Mouse (Mus musculus) mature B cell (primary cell): ENCODE data around the gene Hemk1.

Experiments
- in situ Hi-C: fragments of 300-500 bp; cut with MboI; formaldehyde crosslinking; loops from 2 replicates; pipeline ENCODE4 v1.14.3; 2019

Hemk1 gene

DNA sequence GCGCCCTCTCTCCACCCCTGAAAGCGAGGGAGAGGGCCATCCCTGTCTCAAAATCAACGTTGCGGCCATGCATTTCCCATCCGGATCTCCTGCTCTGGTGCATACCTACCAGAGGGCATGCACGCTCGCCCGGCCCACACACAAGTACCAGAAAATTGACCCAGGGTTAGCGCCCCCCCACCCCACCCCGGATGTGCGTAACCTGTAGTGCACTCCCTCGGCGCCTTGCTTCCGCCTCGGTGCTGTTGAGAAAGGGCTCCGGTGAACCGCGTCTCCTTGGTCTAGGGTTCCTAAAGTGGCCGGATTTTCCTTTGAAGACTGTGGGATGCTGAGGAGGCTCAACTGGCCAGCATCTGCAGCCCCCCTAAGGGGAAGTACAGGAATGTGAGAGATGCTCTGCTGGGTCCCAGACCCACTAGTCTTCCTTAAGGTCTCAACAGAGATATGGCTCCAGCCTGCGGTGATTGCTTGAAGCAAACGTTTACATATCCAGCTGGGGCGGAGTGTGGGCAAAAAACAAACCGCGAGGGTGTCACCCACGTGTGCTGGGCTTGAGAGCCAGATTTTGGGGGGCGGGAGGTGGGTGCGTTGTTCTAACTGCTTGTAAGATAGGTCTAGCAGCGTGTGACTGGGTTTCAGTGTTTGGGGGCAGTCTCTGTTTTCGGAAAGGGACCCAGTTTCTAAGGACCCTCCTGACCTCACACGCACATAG is at the start of gene Hemk1:
TSS of gene Hemk1 (minus strand) at position 179 of the 712 bp plus-strand sequence.
- in situ Hi-C loops: no loop called here

DNA sequence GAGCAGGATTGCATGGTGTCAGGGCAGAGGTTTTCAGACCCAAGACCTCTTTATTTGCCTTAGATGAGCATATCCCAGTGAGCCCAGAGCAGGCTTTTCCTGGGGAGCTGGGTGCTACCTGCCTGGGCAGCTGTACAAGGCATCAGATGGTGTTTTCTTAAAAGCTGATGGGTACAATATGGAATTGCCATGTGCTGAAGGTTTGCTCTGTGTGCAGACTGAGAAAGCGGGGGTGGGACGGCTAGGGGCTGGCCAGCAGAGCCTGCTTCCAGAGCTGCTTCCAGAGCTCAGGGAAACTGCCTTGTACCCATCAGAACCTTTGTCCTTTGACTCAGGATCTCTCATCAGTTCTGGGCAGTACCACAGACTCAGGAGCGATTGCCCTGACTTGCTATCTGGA is 49.6 kb upstream of the Hemk1 start:
- in situ Hi-C loops: no loop called here

DNA sequence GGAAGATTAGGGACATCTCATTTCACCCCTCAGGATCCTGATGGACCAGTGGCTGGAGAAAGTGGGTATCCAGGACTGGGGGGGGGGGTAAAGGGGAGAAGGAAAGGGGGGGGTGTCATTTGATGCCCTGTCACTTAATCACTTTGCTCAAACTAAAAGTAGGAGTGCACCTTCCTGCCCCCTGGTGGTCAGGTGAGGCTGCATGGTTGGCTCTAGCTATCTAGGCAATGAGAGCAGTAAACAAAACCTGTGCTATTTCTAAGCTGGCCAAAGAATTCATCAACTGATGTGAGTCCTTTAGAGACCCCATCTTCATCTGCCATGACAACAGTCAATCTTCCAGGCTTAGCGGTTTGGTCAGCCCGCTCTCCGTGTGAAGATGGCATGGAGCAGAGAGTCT is 48.6 kb upstream of the Hemk1 start:
- in situ Hi-C loops: no loop called here

DNA sequence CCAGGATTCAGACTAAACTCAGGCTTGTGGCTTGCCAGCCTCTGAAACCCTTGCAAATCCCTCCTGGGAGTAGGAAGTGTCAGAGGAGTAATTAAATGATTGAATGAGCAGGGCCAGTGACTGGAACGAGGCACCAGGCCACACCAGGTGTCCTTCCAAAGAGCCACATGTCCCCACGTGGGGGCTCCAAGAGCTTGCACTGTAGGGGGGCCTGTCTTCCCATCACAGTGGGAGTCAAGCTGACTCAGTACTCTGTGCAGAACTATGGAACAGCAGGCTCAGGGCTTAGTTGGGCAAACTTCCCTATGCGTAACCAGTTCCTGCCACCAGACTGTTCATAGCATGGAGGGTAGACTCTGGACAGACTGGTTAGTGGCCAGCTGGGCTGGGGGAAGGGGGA is 46.2 kb upstream of the Hemk1 start:
- in situ Hi-C loops: no loop called here

DNA sequence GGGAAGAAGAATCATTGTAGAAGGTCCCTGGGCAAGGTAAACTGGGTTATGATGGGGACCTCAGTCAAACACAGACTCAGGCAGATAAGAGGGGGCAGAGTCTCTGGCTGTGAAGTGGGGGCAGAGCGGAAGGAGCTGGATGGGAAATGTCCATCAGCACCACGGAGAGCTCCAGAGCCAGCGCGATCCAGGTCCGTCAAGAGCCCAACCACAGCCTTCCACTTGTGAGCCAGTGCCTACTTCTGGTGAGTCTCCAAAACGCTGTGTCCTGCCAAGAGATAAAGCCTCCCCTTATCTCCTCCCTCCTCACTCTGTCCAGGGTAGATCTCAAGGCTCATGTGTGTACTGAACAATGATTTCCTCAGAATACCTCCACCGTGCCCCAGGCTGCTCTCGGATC is 43.6 kb upstream of the Hemk1 start:
- in situ Hi-C loops: no loop called here

DNA sequence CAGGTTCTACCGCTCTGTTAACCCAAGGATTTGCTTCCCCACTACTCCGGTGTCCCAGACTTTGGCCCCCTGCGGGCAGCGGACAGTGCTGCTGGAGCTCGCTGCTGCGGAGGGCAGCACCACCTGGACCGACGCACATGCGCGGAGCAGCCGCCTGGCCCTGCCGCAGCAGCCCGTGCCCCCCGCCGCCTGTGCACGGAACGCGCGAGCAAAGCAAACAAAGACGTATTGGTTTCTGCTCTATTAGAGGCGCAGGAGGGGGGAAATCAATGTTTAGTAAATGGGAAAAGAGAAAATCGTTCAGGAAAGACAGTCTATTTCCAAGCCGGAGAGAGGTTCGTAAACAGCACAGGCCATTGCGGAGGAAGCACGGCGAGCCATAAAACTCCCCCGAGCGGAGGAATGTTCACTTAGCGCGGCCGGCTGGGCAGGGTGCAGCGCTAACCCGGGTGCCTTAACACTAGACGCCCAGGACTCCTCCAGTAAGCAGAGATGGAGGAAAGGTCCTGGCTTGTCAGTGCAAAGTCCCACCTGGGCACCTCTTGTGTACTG is 39.9 kb upstream of the Hemk1 start:
- in situ Hi-C loops: no loop called here

DNA sequence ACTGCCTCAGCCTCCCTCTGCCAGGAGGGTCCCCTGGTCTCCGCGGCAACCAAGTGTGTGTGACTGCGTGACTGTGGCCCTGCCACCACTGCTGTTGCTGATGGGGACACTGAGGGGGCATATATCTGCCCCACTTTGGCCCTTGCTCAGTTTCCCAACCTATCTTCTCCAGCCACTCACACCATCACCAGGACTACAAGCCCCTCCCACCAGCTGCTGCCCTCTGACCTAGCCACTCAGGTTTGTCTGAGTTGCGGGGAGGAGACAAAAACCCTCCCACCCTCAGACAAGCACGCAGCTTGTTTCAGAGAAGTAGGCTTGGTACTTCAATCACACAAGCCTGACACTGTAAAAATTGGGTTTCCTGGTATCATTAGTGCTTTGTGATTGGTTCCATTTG is 37.3 kb upstream of the Hemk1 start:
- in situ Hi-C loops: no loop called here

DNA sequence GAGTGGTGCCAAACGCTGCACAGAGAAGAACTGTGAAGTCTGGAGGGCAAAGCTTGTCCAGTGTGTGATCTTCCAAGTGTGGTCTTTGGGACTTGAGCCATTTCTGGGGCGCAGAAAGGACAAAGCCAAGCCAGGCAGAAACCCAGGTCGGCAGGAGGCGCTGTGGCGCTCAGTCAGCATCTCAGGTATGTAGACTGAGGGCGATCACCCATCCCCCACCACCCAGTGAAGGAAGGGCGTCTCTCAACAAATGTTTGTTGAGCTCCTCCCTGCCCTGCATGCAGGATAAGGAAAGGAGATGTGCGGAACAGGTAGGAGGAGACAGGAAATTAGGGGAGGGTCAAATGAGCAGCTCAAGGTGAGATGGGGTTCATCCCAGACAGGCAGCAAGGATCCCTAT is 36.5 kb upstream of the Hemk1 start:
- in situ Hi-C loops: loop anchor here (25.0 kb wide), 1 partner anchor 313 kb away; the partner anchor contains the start of gene Gnat1

DNA sequence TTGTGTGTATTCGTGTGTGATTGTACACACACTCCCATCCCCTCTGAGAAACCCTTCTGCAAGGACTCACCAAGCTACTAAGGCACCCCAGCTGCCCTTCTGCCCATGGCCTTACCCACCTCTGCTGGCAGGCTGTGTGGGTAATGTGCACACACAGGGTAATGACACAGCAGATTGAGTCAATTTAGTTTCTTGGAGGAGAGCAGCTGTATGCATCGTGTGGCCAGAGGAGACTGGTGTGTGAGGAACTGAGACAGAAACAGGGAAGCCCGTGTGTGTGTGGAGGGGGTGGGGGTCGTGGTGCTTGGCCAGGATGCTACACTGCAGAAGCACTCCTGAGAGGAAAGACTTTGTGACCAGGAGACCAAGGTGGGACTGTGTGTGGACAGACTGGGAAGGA is 34.3 kb upstream of the Hemk1 start:
- in situ Hi-C loops: loop anchor here (25.0 kb wide), 1 partner anchor 315 kb away; the partner anchor contains the start of gene Gnat1

DNA sequence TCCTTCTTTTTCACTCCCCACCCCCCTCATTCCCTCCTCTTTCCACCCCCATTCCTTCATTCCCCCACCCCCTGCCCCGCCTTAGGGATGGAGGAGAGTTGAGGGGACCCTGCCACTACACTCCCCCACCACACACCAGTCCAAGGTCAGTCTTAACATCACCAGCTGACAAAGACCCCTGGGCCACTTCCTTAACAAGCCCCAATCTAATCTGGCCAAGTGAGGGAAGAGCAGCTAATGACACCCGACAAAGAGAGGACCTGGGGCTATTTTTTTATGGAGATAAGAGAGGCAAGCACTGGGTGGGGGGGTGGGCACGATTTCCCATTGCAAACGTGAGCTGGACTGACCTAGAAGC is 31.9 kb upstream of the Hemk1 start:
- in situ Hi-C loops: loop anchor here (25.0 kb wide), 1 partner anchor 317 kb away; the partner anchor contains the start of gene Gnat1

DNA sequence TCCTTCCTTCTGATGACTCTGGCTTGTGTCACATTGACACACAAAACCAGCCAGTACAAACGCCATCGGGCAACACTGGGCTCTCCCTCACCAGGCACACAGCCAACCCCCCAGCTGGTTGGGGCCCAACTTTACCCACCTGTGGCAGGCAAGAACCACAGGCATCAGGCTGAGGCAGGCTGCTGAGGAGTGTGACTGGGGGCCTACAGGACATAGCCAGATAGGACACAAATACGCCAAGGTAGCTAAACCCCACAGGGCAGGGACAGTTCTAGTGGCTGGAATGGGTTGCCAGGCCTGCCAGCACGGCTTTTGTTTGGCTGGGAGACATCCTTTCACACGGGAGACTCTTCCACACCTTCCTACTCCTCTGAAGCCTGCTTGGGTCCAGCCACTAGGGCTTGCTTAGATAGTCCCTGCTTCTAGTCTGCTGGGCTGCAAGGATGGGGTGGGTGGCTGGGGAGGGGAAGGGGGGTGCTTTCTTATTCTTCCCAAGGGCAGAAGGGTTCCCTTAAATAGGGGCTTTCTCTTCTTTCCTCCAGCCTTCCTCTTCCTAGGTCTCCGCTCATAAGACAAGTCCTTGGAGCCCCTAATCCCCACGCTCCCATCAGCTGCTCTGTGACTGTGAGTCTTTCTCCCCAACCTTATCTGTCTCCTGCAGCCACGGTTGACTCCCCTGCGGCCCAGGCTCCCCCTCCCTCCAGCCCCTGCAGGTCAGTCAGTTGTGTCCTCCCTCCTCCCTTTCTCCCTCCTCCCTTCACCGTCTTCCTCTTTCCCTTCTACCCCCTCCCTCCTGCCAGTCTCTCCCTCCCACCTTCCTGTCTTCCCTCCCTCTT is 31.3 kb upstream of the Hemk1 start:
- in situ Hi-C loops: loop anchor here (25.0 kb wide), 1 partner anchor 318 kb away; the partner anchor contains the start of gene Gnat1

DNA sequence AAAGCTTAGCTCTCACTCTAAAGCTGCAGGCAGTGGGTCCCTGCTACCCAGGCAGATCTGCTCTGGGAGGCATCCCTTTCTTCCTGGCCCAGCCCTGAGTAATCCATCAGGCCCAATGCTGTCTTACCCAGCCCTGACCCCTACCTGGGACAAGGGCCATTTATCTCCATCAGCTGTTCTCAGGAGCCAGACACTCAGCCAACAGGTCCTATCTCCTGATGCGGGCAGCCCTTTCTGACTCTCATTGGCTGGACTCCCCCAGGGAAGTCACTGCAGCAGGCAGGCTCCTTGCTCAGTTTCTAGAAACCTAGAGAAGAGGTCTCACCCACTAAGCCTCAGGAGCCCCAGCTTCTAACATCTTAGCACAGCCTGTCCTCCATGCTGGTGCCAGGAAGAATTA is 30.2 kb upstream of the Hemk1 start:
- in situ Hi-C loops: loop anchor here (25.0 kb wide), 1 partner anchor 319 kb away; the partner anchor contains the start of gene Gnat1

DNA sequence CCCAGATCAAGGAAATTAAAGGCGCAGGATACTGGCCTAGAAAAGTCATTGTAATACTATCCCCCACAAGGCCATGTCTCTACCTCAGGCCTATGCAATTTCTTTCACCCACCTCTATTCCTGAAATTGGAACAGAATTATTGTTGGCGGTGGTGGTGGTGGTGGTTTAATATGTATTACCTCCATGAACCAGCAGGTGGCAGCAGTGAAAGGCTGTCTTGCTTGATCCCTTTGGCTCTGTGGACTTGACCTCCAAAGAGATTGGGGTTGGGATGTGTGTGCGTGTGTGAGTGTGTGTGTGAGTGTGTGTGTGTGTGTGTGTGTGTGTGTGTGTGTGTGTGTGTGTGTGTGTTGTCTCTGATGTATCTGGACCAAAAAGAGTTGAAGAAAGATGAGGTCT is 28.5 kb upstream of the Hemk1 start:
- in situ Hi-C loops: loop anchor here (25.0 kb wide), 1 partner anchor 321 kb away; the partner anchor contains the start of gene Gnat1

DNA sequence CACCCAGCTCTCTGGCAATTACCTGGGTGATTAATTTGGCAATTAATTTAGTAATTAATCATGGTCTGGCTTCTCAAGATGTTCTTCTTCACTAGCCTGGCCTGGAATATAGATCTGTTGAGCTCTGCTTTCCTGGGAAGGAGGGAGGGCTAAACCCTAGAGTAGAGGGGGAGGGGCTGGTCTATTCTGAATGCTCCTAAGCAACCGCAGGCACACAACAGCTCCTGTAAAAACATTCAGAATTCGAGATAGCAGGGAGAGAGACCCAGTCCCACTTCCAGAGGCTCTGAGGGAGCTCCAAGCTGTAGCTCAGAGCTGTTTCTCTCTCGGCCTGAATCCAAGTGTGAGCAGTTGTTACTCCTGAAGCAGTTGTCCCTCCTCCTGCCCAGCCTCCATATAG is 22.8 kb upstream of the Hemk1 start:
- in situ Hi-C loops: loop anchor here (25.0 kb wide), 1 partner anchor 326 kb away; the partner anchor contains the start of gene Gnat1

DNA sequence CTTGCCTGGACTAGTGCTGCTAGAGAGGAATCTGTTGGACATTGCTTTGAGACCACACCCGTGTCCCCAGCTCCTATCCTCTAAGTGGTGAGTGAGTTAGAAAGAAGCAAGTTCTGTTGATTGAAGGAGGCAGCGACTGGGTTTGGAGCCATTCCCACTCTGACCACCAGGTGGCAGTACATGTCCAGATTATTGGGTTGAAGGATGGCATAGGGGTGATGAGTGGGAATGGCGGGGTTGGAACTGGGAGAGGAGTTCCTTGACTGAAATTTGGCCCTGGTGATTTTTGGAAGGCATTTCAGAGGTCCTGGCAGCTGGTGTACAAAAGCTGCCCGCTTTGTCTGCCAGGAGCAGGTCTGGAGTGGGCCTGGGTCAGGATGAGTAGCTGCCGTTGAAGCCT is 19.5 kb upstream of the Hemk1 start:
- in situ Hi-C loops: loop anchor here (25.0 kb wide), 1 partner anchor 330 kb away; the partner anchor contains the start of gene Gnat1

DNA sequence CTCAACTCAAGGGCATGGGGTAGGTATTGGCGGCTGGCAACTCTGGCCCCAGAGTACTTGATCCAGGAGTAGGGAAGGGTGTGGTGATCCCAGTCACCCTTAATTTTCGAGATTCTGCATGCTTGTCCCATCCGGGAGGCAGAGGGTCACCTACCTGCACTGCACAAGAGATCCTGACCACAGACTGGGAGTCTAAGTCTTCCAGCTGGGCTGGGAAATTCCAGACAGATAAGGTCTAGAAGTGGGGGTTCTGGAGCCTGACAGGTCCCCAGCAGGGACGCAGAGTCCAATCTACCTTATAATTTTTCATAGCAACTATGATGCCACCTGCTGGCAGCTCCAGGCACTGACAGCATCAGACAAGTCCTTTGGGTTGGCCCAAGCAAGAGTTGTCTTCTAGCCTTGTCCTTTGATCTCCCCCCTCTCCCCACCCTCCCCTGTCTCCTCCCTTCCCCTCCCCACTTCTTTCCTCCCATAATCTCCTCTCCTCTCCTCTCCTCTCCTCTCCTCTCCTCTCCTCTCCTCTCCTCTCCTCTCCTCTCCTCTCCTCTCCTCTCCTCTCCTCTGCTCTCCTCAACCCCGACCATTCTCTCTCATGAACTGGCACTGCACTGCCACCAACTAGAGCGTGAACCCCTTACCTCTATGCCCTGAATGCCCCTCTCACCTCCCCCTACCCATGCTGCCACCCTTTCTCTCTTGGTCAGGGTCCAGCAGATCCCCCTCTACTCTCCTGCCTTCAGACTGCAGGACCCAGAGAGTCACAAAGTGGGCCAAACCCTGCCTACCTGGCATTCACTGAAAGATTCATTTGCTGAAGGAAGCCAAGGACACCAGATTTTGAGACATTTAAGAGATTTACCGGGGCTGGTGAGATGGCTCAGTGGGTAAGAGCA is 18.0 kb upstream of the Hemk1 start:
- in situ Hi-C loops: loop anchor here (25.0 kb wide), 1 partner anchor 331 kb away; the partner anchor contains the start of gene Gnat1

DNA sequence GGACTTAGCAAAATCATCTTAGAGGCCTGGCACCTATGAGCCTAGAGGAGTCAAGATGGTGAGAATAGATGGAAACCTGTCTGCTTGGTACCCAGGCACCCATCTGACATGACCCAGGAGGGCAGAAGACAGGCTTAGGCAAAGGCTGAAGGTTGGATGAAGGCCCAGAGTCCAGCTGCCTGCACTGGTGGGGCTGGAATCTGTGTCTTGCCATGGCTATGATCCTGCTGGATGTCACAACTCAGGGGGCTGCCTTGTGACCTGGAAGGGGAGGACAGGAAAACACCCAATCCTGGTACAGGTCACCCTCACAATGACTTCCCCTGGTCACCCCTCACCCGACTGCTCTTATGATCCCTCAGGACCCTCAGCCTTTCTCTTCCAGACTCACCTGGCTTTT is 16.7 kb upstream of the Hemk1 start:
- in situ Hi-C loops: loop anchor here (25.0 kb wide), 1 partner anchor 332 kb away; the partner anchor contains the start of gene Gnat1

DNA sequence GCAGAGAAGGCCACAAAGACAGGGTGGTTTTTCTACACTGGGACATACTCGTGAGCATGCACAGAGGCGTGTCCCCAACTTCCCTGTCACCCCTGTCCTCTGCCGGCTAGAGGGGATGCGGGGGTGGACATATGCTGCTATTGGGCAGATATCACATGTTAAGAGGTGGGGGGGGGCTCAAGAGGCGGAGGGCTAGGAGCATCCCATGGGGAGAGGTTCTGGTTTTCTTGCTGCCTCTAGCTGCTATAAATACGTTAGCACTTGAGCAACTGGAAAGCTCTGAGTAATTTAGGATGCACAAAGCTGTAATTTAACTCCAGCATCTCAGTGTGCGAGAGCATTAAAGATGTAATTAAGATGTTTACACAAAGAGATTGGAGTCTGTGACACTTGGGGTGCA is 11.2 kb upstream of the Hemk1 start:
- in situ Hi-C loops: no loop called here

DNA sequence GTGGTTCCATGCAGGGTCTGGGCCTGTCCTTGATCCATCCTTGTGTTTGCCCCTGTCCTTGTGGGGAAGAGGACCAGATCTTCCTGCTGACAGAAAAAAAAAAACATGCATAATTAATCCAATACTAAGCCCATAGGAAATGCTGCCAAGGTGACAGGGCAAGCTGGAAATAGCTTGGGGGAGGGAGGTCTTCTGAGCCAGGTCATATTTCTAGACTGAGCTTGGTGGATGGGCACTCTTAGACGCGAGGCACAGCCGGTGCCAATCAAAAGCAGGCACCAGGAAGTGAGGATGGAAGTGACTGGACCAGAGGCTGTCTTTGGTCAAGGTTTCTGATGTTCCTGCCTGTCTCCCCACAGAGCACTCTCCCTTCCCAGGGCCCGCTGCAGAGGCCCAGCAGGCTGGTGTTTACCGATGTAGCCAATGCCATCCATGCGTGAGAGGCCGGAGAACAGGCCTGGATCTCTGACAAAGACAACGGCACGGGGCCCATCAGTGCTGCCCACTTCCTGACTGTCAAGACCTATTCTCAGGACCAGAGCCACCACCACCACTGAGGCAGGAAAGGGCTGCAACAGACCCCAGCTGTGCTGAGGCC is 9.5 kb upstream of the Hemk1 start:
- in situ Hi-C loops: no loop called here

DNA sequence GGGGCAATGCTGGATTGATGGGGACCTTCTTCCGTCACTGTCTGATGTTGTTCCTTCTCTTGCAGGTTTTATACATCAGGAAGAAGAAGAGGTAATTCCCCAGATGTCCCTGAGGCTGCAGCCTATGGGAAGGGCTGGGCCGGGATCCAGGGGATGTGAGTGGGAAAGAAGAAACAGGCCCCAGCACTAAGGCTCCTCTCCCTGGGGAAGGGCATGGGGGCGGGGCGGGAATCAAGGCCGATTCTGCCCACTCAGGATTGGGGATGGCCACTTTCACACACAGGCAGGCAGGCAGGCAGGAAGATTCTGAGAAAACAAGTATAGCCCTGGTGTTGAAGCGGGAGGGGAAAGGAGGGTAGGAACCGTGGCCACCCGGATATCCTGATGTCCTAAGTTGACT is 7.9 kb upstream of the Hemk1 start:
- in situ Hi-C loops: no loop called here

DNA sequence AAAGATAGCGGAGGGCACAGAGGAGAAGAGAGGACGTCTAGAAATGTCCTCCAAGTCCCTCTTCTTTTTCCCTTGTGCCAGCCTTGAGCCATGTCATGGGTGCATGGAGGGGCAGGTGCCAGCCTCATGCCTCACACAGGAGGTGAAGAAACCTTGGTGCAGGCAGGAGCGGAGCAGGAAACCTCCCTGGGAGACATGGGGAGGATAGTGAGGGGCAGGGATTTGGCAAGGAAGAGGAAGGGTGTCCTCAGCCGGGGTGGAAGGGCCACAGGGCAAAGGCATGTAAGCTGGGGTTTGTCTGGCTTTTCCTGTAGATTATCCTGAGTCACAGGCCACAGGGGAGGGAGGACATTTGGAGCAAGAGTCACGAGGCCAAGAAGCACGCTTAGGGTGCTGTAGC is 5.9 kb upstream of the Hemk1 start:
- in situ Hi-C loops: no loop called here
